Mouse (Mus musculus) lung, embryonic 16.5 days (tissue): Measurements from ENCODE around the gene Gab2. TPM values are rescaled to one million over a fixed set of nuclear protein-coding genes. Genes with fewer than 3 reads are reported as not detected.

ENCODE experiments used
- ATAC-seq: fragments of 200-750 bp; cut with Nextera tagmentation; 2 replicates; pipeline ENCODE4 v1.8.0; 2017; ENCODE audit warnings: low read depth, mild to moderate bottlenecking, moderate library complexity
- H3K27ac ChIP-seq: fragments of 300-500 bp; sonication (generic); 2 replicates; pipeline ENCODE4 v1.5.1; 2014; ENCODE audit warnings: mild to moderate bottlenecking, control low read depth, low read length
- H3K27me3 ChIP-seq: fragments of 300-500 bp; sonication (generic); 2 replicates; pipeline ENCODE4 v1.6.1; 2014; ENCODE audit warnings: low read depth, low read length, mixed read lengths; ENCODE audit not compliant: control insufficient read depth, insufficient read depth
- H3K36me3 ChIP-seq: fragments of 300-500 bp; sonication (generic); 2 replicates; pipeline ENCODE4 v1.6.1; 2014; ENCODE audit warnings: low read length; ENCODE audit not compliant: control insufficient read depth, insufficient read depth
- H3K4me1 ChIP-seq: fragments of 300-500 bp; sonication (generic); replicated peaks from 2 replicates; pipeline ENCODE4 v1.6.1; 2014; ENCODE audit warnings: low read length, mixed read lengths; ENCODE audit not compliant: control insufficient read depth, insufficient read depth
- H3K4me2 ChIP-seq: fragments of 300-500 bp; sonication (generic); 2 replicates; pipeline ENCODE4 v1.6.1; 2014; ENCODE audit warnings: low read depth, low read length, control low read depth
- H3K4me3 ChIP-seq: fragments of 300-500 bp; sonication (generic); 2 replicates; pipeline ENCODE4 v1.5.1; 2014; ENCODE audit warnings: mild to moderate bottlenecking, low read length, control low read depth
- H3K9ac ChIP-seq: fragments of 300-500 bp; sonication (generic); 2 replicates; pipeline ENCODE4 v1.6.1; 2014; ENCODE audit warnings: low read length, control low read depth
- H3K9me3 ChIP-seq: fragments of 300-500 bp; sonication (generic); 2 replicates; pipeline ENCODE4 v1.6.1; 2016; ENCODE audit warnings: low read length; ENCODE audit not compliant: control insufficient read depth
- WGBS: fragments of 180-500 bp; shearing (Covaris S2); extraction: QIAGEN DNeasy Blood & Tissue Kit; methylation state at CpG from one replicate; pipeline ENCODE4 v1.1.7; 2014; 5-methylcytosine and 5-hydroxymethylcytosine counted together
- polyA plus RNA-seq: library from polyadenylated mRNA; unstranded; fragments of >200 nt; fragmentation: Nextera tagmentation; extraction: Ambion mirVana; gene quantifications from 2 replicates; pipeline ENCODE4 v1.2.1, GENCODE M21; 2015

Gab2 gene
- polyA plus RNA-seq, 1 experiment from 2014 or later: 8.9 TPM

- H3K27ac ChIP-seq: peak overlapping the region; percentile 17; the same call in 1 of the 2 replicates
- no peak overlapping the region for H3K4me2 ChIP-seq
- H3K9me3 ChIP-seq: no peaks in the 10 kb centered on the region
- no peak for ATAC-seq
- H3K4me1 ChIP-seq: peaks cover 7% of the 10 kb centered on the region; the same call in 1 of the 2 replicates
- no peak overlapping the region for H3K9ac ChIP-seq
- 35% methylated on average over 4 of the region's 4 CpGs for WGBS
- H3K27me3 ChIP-seq: no peaks in the 10 kb centered on the region
- H3K36me3 ChIP-seq: no peaks in the 10 kb centered on the region
- no peak overlapping the region for H3K4me3 ChIP-seq
Observed at GRCm38 (mm10) chr7:97171719-97172118, 90.3 kb downstream of the Gab2 start.

- no peaks in the 10 kb centered on the region for H3K36me3 ChIP-seq
- ATAC-seq: peak; percentile 64; the same call in 1 of the 2 replicates
- H3K27me3 ChIP-seq: no peaks in the 10 kb centered on the region
- 48% methylated on average over 3 of the region's 3 CpGs for WGBS
- H3K27ac ChIP-seq: peak overlapping the region; percentile 60
- H3K4me1 ChIP-seq: peaks cover 7% of the 10 kb centered on the region; the same call in 1 of the 2 replicates
- no peaks in the 10 kb centered on the region for H3K9me3 ChIP-seq
- H3K4me2 ChIP-seq: no peak overlapping the region
- H3K4me3 ChIP-seq: no peak overlapping the region
- no peak overlapping the region for H3K9ac ChIP-seq
Observed at GRCm38 (mm10) chr7:97172126-97172525, 90.7 kb downstream of the Gab2 start.

- Histone ChIP-seq H3K27me3 (no peaks in the 10 kb centered on the region), H3K4me3 (no peak overlapping the region), H3K9me3 (no peaks in the 10 kb centered on the region), H3K4me2 (no peak overlapping the region), H3K9ac (no peak overlapping the region), H3K36me3 (no peaks in the 10 kb centered on the region), H3K4me1 (peaks cover 10% of the 10 kb centered on the region), H3K27ac (no peak overlapping the region)
- WGBS: 85% methylated on average over 1 of the region's 1 CpGs
- no peak for ATAC-seq
Observed at GRCm38 (mm10) chr7:97181931-97182330, 100.5 kb downstream of the Gab2 start.

GRCm38 (mm10) chr7:97183426-97183825 is 102.0 kb downstream of the Gab2 start:
- H3K27ac ChIP-seq: no peak overlapping the region
- no peak overlapping the region for H3K4me3 ChIP-seq
- no peaks in the 10 kb centered on the region for H3K9me3 ChIP-seq
- no peak overlapping the region for H3K9ac ChIP-seq
- no peaks in the 10 kb centered on the region for H3K36me3 ChIP-seq
- 41% methylated on average over 4 of the region's 4 CpGs for WGBS
- H3K27me3 ChIP-seq: no peaks in the 10 kb centered on the region
- no peak overlapping the region for H3K4me2 ChIP-seq
- no peak for ATAC-seq
- H3K4me1 ChIP-seq: peaks cover 10% of the 10 kb centered on the region

GRCm38 (mm10) chr7:97184005-97184404 is 102.6 kb downstream of the Gab2 start:
- Histone ChIP-seq H3K9me3 (no peaks in the 10 kb centered on the region), H3K4me1 (peaks cover 10% of the 10 kb centered on the region), H3K4me3 (no peak overlapping the region), H3K4me2 (no peak overlapping the region), H3K9ac (no peak overlapping the region), H3K27ac (no peak overlapping the region), H3K27me3 (no peaks in the 10 kb centered on the region), H3K36me3 (no peaks in the 10 kb centered on the region)
- WGBS: 50% methylated on average over 1 of the region's 1 CpGs
- ATAC-seq: no peak

GRCm38 (mm10) chr7:97187387-97188081 is 106.1 kb downstream of the Gab2 start:
- Histone ChIP-seq H3K27ac (no peak overlapping the region), H3K9ac (no peak overlapping the region), H3K36me3 (no peaks in the 10 kb centered on the region), H3K27me3 (no peaks in the 10 kb centered on the region), H3K4me3 (no peak overlapping the region), H3K4me1 (peaks cover 10% of the 10 kb centered on the region), H3K9me3 (no peaks in the 10 kb centered on the region), H3K4me2 (no peak overlapping the region)
- no peak for ATAC-seq
- 96% methylated on average over 2 of the region's 2 CpGs for WGBS

- Histone ChIP-seq H3K9me3 (no peaks in the 10 kb centered on the region), H3K27me3 (no peaks in the 10 kb centered on the region), H3K36me3 (no peaks in the 10 kb centered on the region), H3K4me1 (peaks cover under 1% of the 10 kb centered on the region), H3K4me3 (no peak overlapping the region), H3K27ac (no peak overlapping the region), H3K4me2 (no peak overlapping the region), H3K9ac (no peak overlapping the region)
- no peak for ATAC-seq
- WGBS: 56% methylated on average over 1 of the region's 1 CpGs
Observed at GRCm38 (mm10) chr7:97189116-97189515, 107.7 kb downstream of the Gab2 start.

GRCm38 (mm10) chr7:97203907-97204306 is 122.5 kb downstream of the Gab2 start:
- Histone ChIP-seq H3K27ac (no peak overlapping the region), H3K27me3 (no peaks in the 10 kb centered on the region), H3K36me3 (no peaks in the 10 kb centered on the region), H3K4me1 (0 out of 2 replicates have a peak, but pooled peaks cover 2% of the 10 kb centered on the region), H3K4me2 (no peak overlapping the region), H3K4me3 (no peak overlapping the region), H3K9me3 (no peaks in the 10 kb centered on the region), H3K9ac (no peak overlapping the region)
- ATAC-seq: no peak
- 82% methylated on average over 2 of the region's 2 CpGs for WGBS

- WGBS: 78% methylated on average over 1 of the region's 1 CpGs
- Histone ChIP-seq H3K27ac (no peak overlapping the region), H3K27me3 (no peaks in the 10 kb centered on the region), H3K9me3 (no peaks in the 10 kb centered on the region), H3K4me2 (no peak overlapping the region), H3K4me3 (no peak overlapping the region), H3K4me1 (0 out of 2 replicates have a peak, but pooled peaks cover 2% of the 10 kb centered on the region), H3K36me3 (no peaks in the 10 kb centered on the region), H3K9ac (no peak overlapping the region)
- ATAC-seq: no peak
Observed at GRCm38 (mm10) chr7:97208811-97209549, 127.6 kb downstream of the Gab2 start.
